Mouse (Mus musculus) heart, adult 11 months (tissue): ENCODE results near the gene Ddx4.

Source experiments
- DNase-seq: peaks from one replicate; pipeline ENCODE4 v3.0.0; 2022

Ddx4 gene

GRCm38 (mm10) chr13:112551641-112552548, 100.4 kb downstream of the Ddx4 start:
- DNase-seq: peak; percentile 23
